Mouse (Mus musculus): ENCODE data around the gene Rflnb. TPM values are rescaled to one million over a fixed set of nuclear protein-coding genes. Genes with fewer than 3 reads are reported as not detected.
A peak's percentile ranks its signal among the peaks of the same experiment; 100 is the strongest.
"Not testable (repeated sequence)": the region's sequence is repeated elsewhere in the genome, so short reads cannot be mapped to it uniquely, and the experiment has no call there.

The Rflnb gene
- total RNA-seq, 2 experiments from 2014 or later: 16.2 to 23.1 TPM

GRCm38 (mm10) chr11:76039271-76040053, 11.9 kb upstream of the Rflnb start:
- DNase-seq: no peak
- intact Hi-C loops (cut with DNase I): no loop called here

- DNase-seq: no peak
- intact Hi-C loops (cut with DNase I): no loop called here
Observed at GRCm38 (mm10) chr11:76037581-76038294, 10.2 kb upstream of the Rflnb start.

GRCm38 (mm10) chr11:76035182-76035581, 7.6 kb upstream of the Rflnb start:
- intact Hi-C loops (cut with DNase I): no loop called here
- no peak for DNase-seq

GRCm38 (mm10) chr11:76033836-76034235, 6.3 kb upstream of the Rflnb start:
- intact Hi-C loops (cut with DNase I): loop anchor here (5.0 kb wide), 1 partner anchor 33 kb away; no protein-coding TSS in a partner anchor
- DNase-seq: no peak

GRCm38 (mm10) chr11:76033359-76033758, 5.8 kb upstream of the Rflnb start:
- intact Hi-C loops (cut with DNase I): loop anchor here (5.0 kb wide), 1 partner anchor 34 kb away; no protein-coding TSS in a partner anchor
- DNase-seq: no peak

- intact Hi-C loops (cut with DNase I): loop anchor here (5.0 kb wide), 2 partner anchors 54 to 139 kb away; no protein-coding TSS in a partner anchor
- DNase-seq: no peak
Observed at GRCm38 (mm10) chr11:76028072-76028465, 487 bp upstream of the Rflnb start.

GRCm38 (mm10) chr11:76026527-76027138, 949 bp downstream of the Rflnb start:
- intact Hi-C loops (cut with DNase I): loop anchor here (5.0 kb wide), 2 partner anchors 56 to 141 kb away; no protein-coding TSS in a partner anchor
- no peak for DNase-seq

GRCm38 (mm10) chr11:76025080-76025583, 2.5 kb downstream of the Rflnb start:
- intact Hi-C loops (cut with DNase I): loop anchor here (5.0 kb wide), 2 partner anchors 57 to 142 kb away; no protein-coding TSS in a partner anchor
- no peak for DNase-seq

- DNase-seq: no peak
- intact Hi-C loops (cut with DNase I): no loop called here
Observed at GRCm38 (mm10) chr11:76020916-76021315, 6.7 kb downstream of the Rflnb start.

- no peak for DNase-seq
- intact Hi-C loops (cut with DNase I): no loop called here
Observed at GRCm38 (mm10) chr11:76019879-76020278, 7.7 kb downstream of the Rflnb start.

- DNase-seq: no peak
- intact Hi-C loops (cut with DNase I): no loop called here
Observed at GRCm38 (mm10) chr11:76015814-76016213, 11.8 kb downstream of the Rflnb start.

- intact Hi-C loops (cut with DNase I): no loop called here
- no peak for DNase-seq
Observed at GRCm38 (mm10) chr11:76015251-76015650, 12.3 kb downstream of the Rflnb start.

GRCm38 (mm10) chr11:76010838-76011624, 16.6 kb downstream of the Rflnb start:
- no peak for DNase-seq
- intact Hi-C loops (cut with DNase I): no loop called here

- no peak for DNase-seq
- intact Hi-C loops (cut with DNase I): no loop called here
Observed at GRCm38 (mm10) chr11:76009101-76009500, 18.5 kb downstream of the Rflnb start.

- intact Hi-C loops (cut with DNase I): no loop called here
- no peak for DNase-seq
Observed at GRCm38 (mm10) chr11:76008162-76008561, 19.4 kb downstream of the Rflnb start.

- DNase-seq; intact Hi-C loops (cut with DNase I): not testable (repeated sequence)
Observed at GRCm38 (mm10) chr11:76004276-76004675, 23.3 kb downstream of the Rflnb start.

- intact Hi-C loops (cut with DNase I): no loop called here
Observed at GRCm38 (mm10) chr11:76001237-76001878, 26.2 kb downstream of the Rflnb start.

GRCm38 (mm10) chr11:76000701-76001100, 26.9 kb downstream of the Rflnb start:
- DNase-seq: no peak

More at GRCm38 (mm10) chr11:76001237-76001878, 26.2 kb downstream of the Rflnb start:
- no peak for DNase-seq

GRCm38 (mm10) chr11:75999440-76000155, 28.0 kb downstream of the Rflnb start, which contains the start of gene 1700016K19Rik:
TSS of gene 1700016K19Rik (plus strand) at chr11:75999912.
- intact Hi-C loops (cut with DNase I): no loop called here

More at GRCm38 (mm10) chr11:76000701-76001100, 26.9 kb downstream of the Rflnb start:
- intact Hi-C loops (cut with DNase I): no loop called here

More at GRCm38 (mm10) chr11:75999440-76000155, 28.0 kb downstream of the Rflnb start, which contains the start of gene 1700016K19Rik:
- DNase-seq: peak; percentile 40 to 53

Measured in gastrocnemius, postnatal 36 days (tissue).